In the genomic region with DNA sequence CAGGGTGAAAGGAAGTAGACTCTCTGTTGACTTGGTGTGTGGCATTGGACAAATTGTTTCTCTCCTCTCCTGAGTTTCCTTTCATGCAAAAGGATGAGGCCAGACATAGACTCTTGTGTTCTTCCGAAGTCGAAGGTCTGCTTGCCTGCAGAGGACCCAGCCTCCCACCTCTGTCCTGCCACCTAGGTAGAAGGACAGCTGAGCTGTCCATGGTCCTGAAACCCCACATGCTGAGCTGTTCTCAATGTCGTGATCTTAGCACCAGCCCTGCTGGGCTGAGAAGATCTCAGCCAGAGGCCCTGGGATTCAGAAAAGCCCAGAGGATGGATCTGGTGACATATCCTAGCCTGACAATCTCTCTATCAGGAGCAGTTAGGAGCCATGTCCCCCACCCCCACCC, we compare ENCODE assay signal across 8 mouse cellular contexts. TPM values are rescaled to one million over a fixed set of nuclear protein-coding genes. Genes with fewer than 3 reads are reported as not detected.
DNase-seq lines count a peak whose midpoint lies in the region; ATAC-seq and TF ChIP-seq lines count a peak whose summit lies in the region.

No protein-coding gene starts in this region.

- intact Hi-C loops in gastrocnemius, postnatal 36 days (cut with DNase I) = no loop called here
- intact Hi-C loops in left cerebral cortex, adult 2 months (cut with DNase I) = no loop called here

- no peak overlapping the region for H3K27ac ChIP-seq in left cerebral cortex, adult 2 months

- peak; percentile 58 for DNase-seq in gastrocnemius, postnatal 10 days
- no peak for DNase-seq in gastrocnemius, postnatal 36 days
- peak; percentile 28 to 40 for DNase-seq in B cell, adult 2 months
- DNase-seq in embryo, embryonic 9.5 days (ENCODE audit: extremely low spot score) = peak; percentile 56
- DNase-seq in right cerebral cortex, postnatal 10 days (ENCODE audit: low spot score in 2 of 2) = no peak
- DNase-seq in left cerebral cortex, adult 2 months (ENCODE audit: extremely low spot score in 1 of 2, low spot score in 2 of 2) = no peak
- DNase-seq in cerebellum, adult 9-11 months = no peak

- TF ChIP-seq CTCF in left cerebral cortex, adult 2 months (IDR thresholded peaks at IDR 0.05) = no peak

- peak; percentile 76 for ATAC-seq in megakaryocyte progenitor cell, adult 5-6 weeks (replicated peaks; ENCODE audit: poor library complexity)

- no peak overlapping the region for H3K4me3 ChIP-seq in left cerebral cortex, adult 2 months

RNA-seq across cellular contexts. Expression of a gene that starts 7.2 kb away (rescaled TPM):
- total RNA-seq in gastrocnemius, postnatal 10 days (2021) = not detected
- not detected for total RNA-seq in gastrocnemius, postnatal 36 days (2021)
- not detected in 2 replicates for total RNA-seq in megakaryocyte progenitor cell, adult 5-6 weeks (2015)
- total RNA-seq in megakaryocyte progenitor cell, adult 5-6 weeks (2017) = not detected in 2 replicates
- total RNA-seq in left cerebral cortex, adult 2 months (2021) = 10 to 100 TPM; 92.5 to 92.7 TPM

RNA-seq across cellular contexts. Expression of a gene that starts 17.8 kb away (rescaled TPM):
- total RNA-seq in gastrocnemius, postnatal 10 days (2021) = not detected
- total RNA-seq in gastrocnemius, postnatal 36 days (2021) = not detected
- total RNA-seq in megakaryocyte progenitor cell, adult 5-6 weeks (2015) = not detected in 2 replicates
- not detected in 2 replicates for total RNA-seq in megakaryocyte progenitor cell, adult 5-6 weeks (2017)
- not detected for total RNA-seq in left cerebral cortex, adult 2 months (2021)

RNA-seq across cellular contexts. Expression of a gene that starts 35.6 kb away (rescaled TPM):
- not detected for total RNA-seq in gastrocnemius, postnatal 10 days (2021)
- total RNA-seq in gastrocnemius, postnatal 36 days (2021) = not detected
- total RNA-seq in megakaryocyte progenitor cell, adult 5-6 weeks (2015) = not detected in 2 replicates
- total RNA-seq in megakaryocyte progenitor cell, adult 5-6 weeks (2017) = not detected in 2 replicates
- under 1 TPM; 0.05 to 0.07 TPM for total RNA-seq in left cerebral cortex, adult 2 months (2021)

RNA-seq across cellular contexts. Expression of a gene that starts 41.2 kb away (rescaled TPM):
- 10 to 100 TPM; 50.8 to 51.1 TPM for total RNA-seq in gastrocnemius, postnatal 10 days (2021)
- 10 to 100 TPM; 33.1 to 36.2 TPM for total RNA-seq in gastrocnemius, postnatal 36 days (2021)
- total RNA-seq in megakaryocyte progenitor cell, adult 5-6 weeks (2015) = 42.3 and 48.3 TPM in 2 replicates
- total RNA-seq in megakaryocyte progenitor cell, adult 5-6 weeks (2017) = 42.2 and 44.1 TPM in 2 replicates
- total RNA-seq in left cerebral cortex, adult 2 months (2021) = 10 to 100 TPM; 71.1 to 72.4 TPM

Comparison
In these comparisons a context has a peak if more than half of its experiments do, and no peak if none do; other contexts are left out.
1. DNase-seq: peak in gastrocnemius, postnatal 10 days (single experiment), B cell, adult 2 months (2 of 2) and embryo, embryonic 9.5 days (single experiment); none in gastrocnemius, postnatal 36 days (0 of 2), right cerebral cortex, postnatal 10 days (0 of 2), left cerebral cortex, adult 2 months (0 of 2) and cerebellum, adult 9-11 months (single experiment).
2. RNA of a gene that starts 7.2 kb away (total RNA-seq): 92.5 to 92.7 TPM in left cerebral cortex, adult 2 months; not detected in gastrocnemius, postnatal 10 days, not detected in gastrocnemius, postnatal 36 days and not detected in megakaryocyte progenitor cell, adult 5-6 weeks; every median in the first group is over 10 times any median in the second.